Mouse (Mus musculus): ENCODE data around the gene Tmem87a. TPM values are rescaled to one million over a fixed set of nuclear protein-coding genes. Genes with fewer than 3 reads are reported as not detected.

Gene Tmem87a
- 49.7 and 63.7 TPM in 2 replicates for total RNA-seq (2017)

- peak; percentile 98 for ATAC-seq (replicated peaks; ENCODE audit: low read depth, poor library complexity, severe bottlenecking)
These were observed at the start of gene Tmem87a for GRCm38 (mm10) chr2:120403986-120404822. Tmem87a (minus strand) TSS chr2:120404113.

- ATAC-seq (replicated peaks; ENCODE audit: low read depth, poor library complexity, severe bottlenecking): no peak
These were observed 48.7 kb upstream of the Tmem87a start for GRCm38 (mm10) chr2:120452600-120452999.

DNA sequence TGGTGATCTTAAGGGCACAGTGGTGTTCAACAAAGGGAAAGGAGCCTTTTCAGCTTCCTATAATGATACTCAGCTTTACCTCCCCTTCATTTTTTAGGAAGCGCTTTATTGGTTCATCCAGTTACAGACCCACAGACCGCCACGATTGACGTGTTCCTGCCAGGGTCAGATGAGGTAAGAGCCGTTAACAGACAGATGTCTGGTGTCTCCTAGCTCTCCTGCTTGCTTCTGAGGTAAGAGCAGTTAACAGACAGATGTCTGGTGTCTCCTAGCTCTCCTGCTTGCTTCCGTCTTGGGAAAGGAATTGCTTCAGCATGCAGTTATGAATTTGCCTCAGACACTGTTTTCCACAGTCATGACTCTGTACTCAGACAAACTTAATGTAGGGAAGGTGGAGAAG is 46.8 kb upstream of the Tmem87a start:
- ATAC-seq (replicated peaks; ENCODE audit: low read depth, poor library complexity, severe bottlenecking): no peak

GRCm38 (mm10) chr2:120447306-120447705 is 43.4 kb upstream of the Tmem87a start:
- no peak for ATAC-seq (replicated peaks; ENCODE audit: low read depth, poor library complexity, severe bottlenecking)

DNA sequence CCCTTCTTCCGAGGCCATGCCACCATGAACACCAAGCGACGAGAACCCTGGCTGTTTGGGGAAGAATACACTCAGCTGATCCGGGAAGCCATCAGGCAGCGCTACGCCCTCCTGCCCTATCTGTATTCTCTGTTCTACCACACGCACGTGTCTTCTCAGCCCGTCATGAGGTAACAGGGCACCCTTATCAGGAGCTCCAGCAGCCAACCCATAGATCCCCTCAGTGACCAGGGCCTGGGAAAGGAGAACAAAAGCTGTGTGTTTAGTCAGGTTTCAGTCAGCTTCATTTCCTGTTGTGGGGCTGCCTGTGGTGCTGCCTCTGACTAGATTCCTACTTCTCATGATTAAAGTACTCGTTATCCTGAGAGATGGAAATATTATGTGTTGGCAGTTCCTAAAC is 42.5 kb upstream of the Tmem87a start:
- ATAC-seq (replicated peaks; ENCODE audit: low read depth, poor library complexity, severe bottlenecking): peak; percentile 100

- ATAC-seq (replicated peaks; ENCODE audit: low read depth, poor library complexity, severe bottlenecking): no peak
These were observed 40.6 kb upstream of the Tmem87a start for GRCm38 (mm10) chr2:120444486-120444885.

- ATAC-seq (replicated peaks; ENCODE audit: low read depth, poor library complexity, severe bottlenecking): no peak
These were observed 20.5 kb upstream of the Tmem87a start for GRCm38 (mm10) chr2:120424386-120424785.

DNA sequence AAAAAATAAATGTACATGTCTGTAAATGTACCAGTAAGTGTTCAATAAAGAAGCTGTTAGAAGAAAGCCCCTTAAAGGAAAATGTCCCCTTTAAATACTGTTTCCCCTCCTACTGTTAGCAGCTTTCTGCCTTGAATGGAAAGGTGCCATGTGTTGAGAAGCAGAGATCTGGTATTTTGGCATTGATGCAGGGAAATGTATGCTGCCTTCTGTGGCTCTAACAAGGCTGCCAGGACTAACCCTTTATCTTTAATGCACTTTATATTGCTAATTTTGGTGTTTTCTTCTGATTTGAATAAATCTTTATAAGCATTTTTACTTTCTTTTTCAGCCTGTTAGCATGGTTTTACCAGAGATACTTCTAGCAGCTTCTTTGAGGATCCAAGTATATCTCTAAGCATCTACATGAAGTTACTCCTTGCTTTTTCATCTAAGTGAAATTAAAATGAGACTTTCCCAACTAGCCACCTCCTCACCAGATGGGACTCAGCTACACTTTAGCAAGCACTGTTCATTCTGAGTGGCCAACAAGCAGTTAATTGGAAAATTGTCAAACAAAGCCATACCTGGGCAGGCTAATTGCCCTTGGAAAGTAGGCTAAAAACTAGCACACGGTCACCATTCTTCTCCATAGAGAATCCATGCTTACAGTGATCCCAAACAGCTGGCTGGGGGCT is 11.0 kb upstream of the Tmem87a start:
- ATAC-seq (replicated peaks; ENCODE audit: low read depth, poor library complexity, severe bottlenecking): no peak

- ATAC-seq (replicated peaks; ENCODE audit: low read depth, poor library complexity, severe bottlenecking): no peak
These were observed 10.2 kb upstream of the Tmem87a start for GRCm38 (mm10) chr2:120414113-120414512.

DNA sequence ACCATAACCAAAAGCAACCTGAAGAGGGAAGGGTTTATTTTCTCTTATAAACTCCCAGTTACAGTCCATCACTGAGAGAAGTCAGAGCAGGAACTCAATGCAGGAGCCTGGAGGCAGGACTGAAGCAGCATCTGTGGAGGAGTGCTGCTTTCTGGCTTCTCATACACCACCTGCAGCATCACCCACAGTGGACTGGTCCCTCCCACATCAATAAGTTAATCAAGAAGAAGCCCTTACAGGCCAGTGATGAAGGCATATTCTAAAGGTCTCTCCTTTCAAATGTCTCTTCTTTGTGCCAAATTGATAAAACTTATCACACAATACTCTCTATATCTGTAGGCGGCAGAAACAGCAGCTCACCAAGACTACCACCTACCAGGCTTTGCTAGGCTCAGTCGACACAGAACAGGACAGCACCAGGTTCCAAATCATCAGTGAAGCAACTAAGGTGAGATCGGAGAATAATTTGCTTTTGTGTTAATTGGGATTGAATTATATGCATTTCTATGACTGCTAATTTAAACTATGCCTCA is 7.2 kb upstream of the Tmem87a start:
- ATAC-seq (replicated peaks; ENCODE audit: low read depth, poor library complexity, severe bottlenecking): no peak

- ATAC-seq (replicated peaks; ENCODE audit: low read depth, poor library complexity, severe bottlenecking): no peak
These were observed 1.2 kb upstream of the Tmem87a start for GRCm38 (mm10) chr2:120404823-120405765.

DNA sequence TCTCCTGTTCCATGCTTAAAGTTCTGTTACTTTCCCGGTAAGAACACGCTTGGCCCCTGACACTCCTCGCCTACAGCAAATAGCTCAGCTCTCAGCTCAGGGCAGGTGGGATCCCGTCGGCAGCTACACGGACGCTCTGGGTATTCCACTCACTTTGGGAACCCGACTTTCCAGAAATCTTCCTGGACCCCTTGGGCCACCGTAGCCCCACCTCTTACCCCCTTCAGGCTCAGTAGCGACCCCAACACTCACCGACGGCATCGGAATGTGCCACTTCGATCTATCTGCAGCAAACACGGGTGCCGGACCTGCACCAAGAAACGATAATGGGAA is 294 bp downstream of the Tmem87a start, which contains the start of gene Ganc:
Gene Ganc (plus strand): TSS at position 244 of the 333 bp plus-strand sequence.
- ATAC-seq (replicated peaks; ENCODE audit: low read depth, poor library complexity, severe bottlenecking): peak; percentile 52

DNA sequence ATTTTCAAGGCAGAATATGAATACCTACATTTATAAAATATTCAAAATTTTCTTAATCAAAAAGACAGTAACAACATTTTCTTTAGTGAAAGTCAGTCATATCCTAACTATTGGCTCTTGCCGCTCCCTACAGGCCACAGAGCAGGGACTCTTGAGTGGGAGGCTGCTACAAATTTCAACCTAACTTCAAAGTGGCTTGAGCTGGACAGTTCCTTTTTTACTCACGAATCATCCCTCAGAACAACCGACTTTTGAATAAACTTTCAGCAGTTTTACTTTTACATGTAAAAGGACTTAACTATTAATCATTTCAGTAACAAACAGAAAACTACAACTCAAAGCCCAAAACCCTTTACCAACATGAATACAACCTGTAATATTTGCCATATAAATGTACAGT is 1.1 kb downstream of the Tmem87a start:
- ATAC-seq (replicated peaks; ENCODE audit: low read depth, poor library complexity, severe bottlenecking): no peak

- ATAC-seq (replicated peaks; ENCODE audit: low read depth, poor library complexity, severe bottlenecking): no peak
These were observed 6.0 kb downstream of the Tmem87a start for GRCm38 (mm10) chr2:120397951-120398350.

DNA sequence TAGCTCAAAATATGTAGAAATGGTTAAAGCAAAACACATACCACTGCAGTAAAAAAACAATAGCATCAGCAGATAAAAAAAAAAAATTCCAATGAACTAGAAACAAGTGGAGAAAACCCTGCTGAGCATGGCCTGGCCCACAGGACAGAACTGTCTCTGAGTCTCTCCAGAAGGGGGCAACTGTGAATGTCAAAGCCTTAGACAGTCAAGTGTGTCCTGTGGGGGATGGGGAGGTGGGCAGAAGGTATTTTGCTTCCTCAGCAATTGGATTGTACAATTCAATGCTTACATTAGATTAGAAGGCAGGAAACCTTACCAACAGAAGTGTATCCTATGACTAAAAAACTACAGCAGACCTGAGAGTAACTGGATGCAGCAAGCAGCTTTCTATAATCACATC is 11.5 kb downstream of the Tmem87a start:
- ATAC-seq (replicated peaks; ENCODE audit: low read depth, poor library complexity, severe bottlenecking): no peak

DNA sequence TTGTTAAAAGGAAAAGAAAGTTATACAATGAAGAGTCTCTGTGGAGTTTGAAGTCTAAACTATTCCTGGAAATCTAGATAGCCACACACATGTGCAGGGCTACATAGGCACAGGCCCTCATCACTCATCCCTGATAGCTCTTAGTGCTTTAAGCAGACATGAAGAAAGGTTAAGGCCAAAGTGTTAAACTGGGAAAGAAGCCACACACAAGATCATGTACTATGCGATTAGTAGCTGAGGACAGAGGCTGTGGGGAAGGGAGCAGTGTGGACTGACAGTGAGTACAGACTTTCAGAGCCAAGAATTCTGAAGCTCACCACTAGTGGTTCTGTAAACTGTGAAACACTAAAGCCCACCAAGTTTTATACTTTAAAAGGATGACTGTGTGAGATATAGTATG is 13.0 kb downstream of the Tmem87a start:
- ATAC-seq (replicated peaks; ENCODE audit: low read depth, poor library complexity, severe bottlenecking): no peak

DNA sequence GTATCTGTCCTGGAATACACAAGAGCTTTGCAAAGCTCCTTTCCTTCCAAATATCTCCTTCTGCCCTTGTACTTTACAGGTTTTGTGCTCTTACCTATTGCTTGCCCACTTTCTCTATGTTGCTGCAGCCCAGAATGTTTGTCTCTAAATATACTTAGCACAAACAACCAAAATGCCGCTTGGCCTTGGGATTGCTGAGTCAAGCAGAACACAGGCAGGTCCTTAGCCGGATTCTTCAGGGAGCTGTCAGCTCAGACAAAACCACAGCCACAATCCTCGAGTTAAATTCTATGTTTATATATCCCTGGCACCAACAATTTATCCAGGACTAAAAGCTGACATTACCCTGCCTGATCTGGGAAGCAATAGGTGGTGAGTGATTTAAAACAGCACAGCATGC is 14.5 kb downstream of the Tmem87a start:
- no peak for ATAC-seq (replicated peaks; ENCODE audit: low read depth, poor library complexity, severe bottlenecking)

DNA sequence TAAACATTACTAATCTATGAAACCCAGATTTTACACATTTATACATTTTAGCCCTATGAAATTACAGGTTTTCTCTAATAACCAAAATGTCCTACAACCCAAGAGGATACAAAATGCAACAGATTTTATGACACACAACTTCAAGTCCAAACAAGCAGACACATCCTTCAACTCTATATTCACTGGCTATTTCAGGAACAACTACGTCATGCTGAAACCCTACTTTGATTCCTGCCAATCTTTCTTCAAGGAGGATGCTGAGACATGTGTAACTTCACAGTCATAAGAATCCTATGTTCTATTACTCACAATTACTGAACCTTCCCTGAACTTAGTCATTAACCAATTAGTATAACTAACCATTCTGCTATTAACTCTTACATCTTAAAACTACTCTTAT is 16.6 kb downstream of the Tmem87a start:
- no peak for ATAC-seq (replicated peaks; ENCODE audit: low read depth, poor library complexity, severe bottlenecking)

DNA sequence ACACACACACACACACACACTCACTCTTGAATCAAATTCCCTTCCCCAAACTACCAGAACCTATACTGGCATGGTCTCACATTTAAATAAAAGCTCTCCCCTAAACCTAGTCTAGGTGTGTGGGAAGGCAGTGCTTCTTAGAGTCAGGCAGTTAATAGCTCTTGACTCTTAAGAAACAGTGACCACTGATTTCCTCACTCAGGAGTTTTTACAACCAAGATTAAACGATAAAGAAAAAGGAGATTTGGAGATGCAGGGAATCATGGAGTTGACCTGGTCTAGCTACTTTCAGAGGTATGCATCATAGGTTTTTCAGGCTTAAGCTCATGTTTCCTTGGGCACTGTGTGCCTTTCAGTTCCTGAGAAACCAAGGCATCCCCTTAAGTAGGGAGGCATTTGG is 17.6 kb downstream of the Tmem87a start:
- no peak for ATAC-seq (replicated peaks; ENCODE audit: low read depth, poor library complexity, severe bottlenecking)

DNA sequence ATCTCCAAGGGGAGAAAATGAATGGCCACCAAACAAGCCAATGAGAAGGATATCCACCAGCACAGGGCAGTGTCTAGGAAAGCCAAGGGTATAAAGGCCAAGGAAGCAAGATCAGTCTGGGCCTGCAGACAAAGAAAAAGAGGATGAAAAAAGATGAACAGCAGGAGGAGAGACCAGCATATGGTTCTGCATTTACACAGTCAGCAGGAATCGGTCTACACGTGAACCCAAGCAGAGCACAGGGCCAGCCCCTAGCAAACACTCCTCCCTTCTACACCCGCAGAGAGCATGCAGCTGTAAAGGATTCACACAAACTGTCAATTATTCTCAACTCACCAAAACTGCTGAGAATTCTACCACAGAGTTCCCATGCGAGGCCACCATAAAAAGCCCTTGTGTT is 30.1 kb downstream of the Tmem87a start:
- no peak for ATAC-seq (replicated peaks; ENCODE audit: low read depth, poor library complexity, severe bottlenecking)

All from common myeloid progenitor, adult 5-6 weeks (primary cell).